Mouse (Mus musculus): Measurements from ENCODE around the gene Gga3.

Gga3 gene

GRCm38 (mm10) chr11:115564064-115564809 is 39.6 kb downstream of the Gga3 start, which contains the start of gene Nup85:
Gene Nup85 (plus strand): TSS chr11:115564434.
- peak; percentile 95 for DNase-seq (ENCODE audit: low spot score)

GRCm38 (mm10) chr11:115563406-115563805 is 40.4 kb downstream of the Gga3 start:
- peak; percentile 13 for DNase-seq (ENCODE audit: low spot score)

GRCm38 (mm10) chr11:115555717-115556116 is 48.1 kb downstream of the Gga3 start:
- DNase-seq (ENCODE audit: low spot score): no peak

GRCm38 (mm10) chr11:115552783-115553182 is 51.1 kb downstream of the Gga3 start:
- no peak for DNase-seq (ENCODE audit: low spot score)

GRCm38 (mm10) chr11:115543571-115543970 is 60.3 kb downstream of the Gga3 start:
- DNase-seq (ENCODE audit: low spot score): no peak

GRCm38 (mm10) chr11:115538045-115538444 is 65.8 kb downstream of the Gga3 start:
- DNase-seq (ENCODE audit: low spot score): no peak

- DNase-seq (ENCODE audit: low spot score): peak; percentile 71
Measured at GRCm38 (mm10) chr11:115536856-115537568, 66.8 kb downstream of the Gga3 start.

- peak; percentile 96 for DNase-seq (ENCODE audit: low spot score)
Measured at GRCm38 (mm10) chr11:115536038-115536681, 67.7 kb downstream of the Gga3 start, which contains the start of gene Sumo2. Gene Sumo2 (minus strand): TSS chr11:115536276.

GRCm38 (mm10) chr11:115535401-115536037 is 68.3 kb downstream of the Gga3 start:
- peak; percentile 70 for DNase-seq (ENCODE audit: low spot score)

- DNase-seq (ENCODE audit: low spot score): no peak
Measured at GRCm38 (mm10) chr11:115534759-115535371, 69.0 kb downstream of the Gga3 start.
